Mouse (Mus musculus) retina, embryonic 14.5 days (tissue): ENCODE results near the gene Miip.

Experiments
- DNase-seq: peaks from one replicate; pipeline ENCODE4 v3.0.0-alpha.2; 2015; ENCODE audit warnings: low spot score

Gene Miip

GRCm38 (mm10) chr4:147868450-147869031 lies at the start of gene Miip, which contains the start of gene Fv1:
Miip (minus strand) TSS chr4:147868816.
Fv1 (plus strand) TSS chr4:147868979.
- peak; percentile 96 for DNase-seq

GRCm38 (mm10) chr4:147909486-147909885 lies 40.9 kb upstream of the Miip start:
- DNase-seq = no peak

- DNase-seq = no peak
Measured at GRCm38 (mm10) chr4:147906230-147906629, 37.6 kb upstream of the Miip start.

- peak; percentile 15 for DNase-seq
Measured at GRCm38 (mm10) chr4:147905090-147905659, 36.6 kb upstream of the Miip start.

- DNase-seq = peak; percentile 90
Measured at GRCm38 (mm10) chr4:147904313-147905089, 35.9 kb upstream of the Miip start, which contains the start of gene Mfn2. Mfn2 (minus strand) TSS chr4:147904704.

GRCm38 (mm10) chr4:147903601-147904000 lies 35.0 kb upstream of the Miip start:
- DNase-seq = no peak

GRCm38 (mm10) chr4:147902906-147903500 lies 34.4 kb upstream of the Miip start:
- DNase-seq = no peak

- DNase-seq = no peak
Measured at GRCm38 (mm10) chr4:147900452-147900851, 31.8 kb upstream of the Miip start.

GRCm38 (mm10) chr4:147897348-147897747 lies 28.7 kb upstream of the Miip start:
- no peak for DNase-seq

- no peak for DNase-seq
Measured at GRCm38 (mm10) chr4:147896411-147896810, 27.8 kb upstream of the Miip start.

GRCm38 (mm10) chr4:147895815-147896330 lies 27.3 kb upstream of the Miip start:
- no peak for DNase-seq

GRCm38 (mm10) chr4:147890341-147890740 lies 21.7 kb upstream of the Miip start:
- DNase-seq = no peak

- no peak for DNase-seq
Measured at GRCm38 (mm10) chr4:147888237-147888636, 19.6 kb upstream of the Miip start.

- no peak for DNase-seq
Measured at GRCm38 (mm10) chr4:147887277-147887676, 18.7 kb upstream of the Miip start.

GRCm38 (mm10) chr4:147886158-147886557 lies 17.5 kb upstream of the Miip start:
- no peak for DNase-seq

GRCm38 (mm10) chr4:147884138-147884537 lies 15.5 kb upstream of the Miip start:
- DNase-seq = no peak

- DNase-seq = no peak
Measured at GRCm38 (mm10) chr4:147883041-147883440, 14.4 kb upstream of the Miip start.

GRCm38 (mm10) chr4:147881792-147882191 lies 13.2 kb upstream of the Miip start:
- no peak for DNase-seq

- no peak for DNase-seq
Measured at GRCm38 (mm10) chr4:147879865-147880264, 11.2 kb upstream of the Miip start.

- DNase-seq = no peak
Measured at GRCm38 (mm10) chr4:147879456-147879855, 10.8 kb upstream of the Miip start.

GRCm38 (mm10) chr4:147878537-147878936 lies 9.9 kb upstream of the Miip start:
- DNase-seq = no peak

- DNase-seq = no peak
Measured at GRCm38 (mm10) chr4:147875852-147876575, 7.4 kb upstream of the Miip start.
